Mouse (Mus musculus) liver, adult 2 months (tissue): ENCODE measurements at regions not wholly inside any gene's neighbourhood (a gene's known extent, or its start where the extent isn't known, plus 50 kb on each side); places are given as distances from the start of the nearest gene placed in this dataset.

ENCODE experiments used
- CTCF ChIP-seq: fragments of 200-500 bp; IDR thresholded peaks from 2 replicates; pipeline ENCODE4 v1.5.1; 2011; ENCODE audit warnings: low read depth, low read length, control low read depth
- POLR2A ChIP-seq: fragments of 200-500 bp; IDR thresholded peaks from 2 replicates; pipeline ENCODE4 v1.6.1; 2011; ENCODE audit warnings: low read length, control low read depth; ENCODE audit not compliant: insufficient read depth; ENCODE audit errors: extremely low read depth

DNA sequence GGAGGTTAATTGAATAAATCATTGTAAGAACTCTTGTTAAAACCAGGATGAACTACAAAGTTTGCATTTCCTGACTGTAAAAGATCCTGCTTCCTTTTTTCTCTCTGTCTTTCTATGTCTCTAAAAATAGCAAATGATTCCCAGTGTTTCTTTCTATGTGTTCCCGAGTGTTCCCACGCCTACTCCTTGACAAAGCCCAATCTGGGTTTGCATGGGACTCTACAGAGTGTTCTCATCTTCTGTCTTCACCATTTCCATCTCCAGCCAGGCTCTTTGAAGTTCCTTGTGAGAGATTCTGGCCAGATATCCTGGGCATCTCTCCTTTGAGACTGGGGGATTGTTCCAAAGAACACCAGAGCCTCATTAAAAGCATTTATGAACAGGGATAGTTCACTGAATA, 285.0 kb downstream of the Insig2 start:
- no peak for TF ChIP-seq CTCF
- no peak for TF ChIP-seq POLR2A
